ENCODE assay signal across 20 mouse cellular contexts in the genomic region with DNA sequence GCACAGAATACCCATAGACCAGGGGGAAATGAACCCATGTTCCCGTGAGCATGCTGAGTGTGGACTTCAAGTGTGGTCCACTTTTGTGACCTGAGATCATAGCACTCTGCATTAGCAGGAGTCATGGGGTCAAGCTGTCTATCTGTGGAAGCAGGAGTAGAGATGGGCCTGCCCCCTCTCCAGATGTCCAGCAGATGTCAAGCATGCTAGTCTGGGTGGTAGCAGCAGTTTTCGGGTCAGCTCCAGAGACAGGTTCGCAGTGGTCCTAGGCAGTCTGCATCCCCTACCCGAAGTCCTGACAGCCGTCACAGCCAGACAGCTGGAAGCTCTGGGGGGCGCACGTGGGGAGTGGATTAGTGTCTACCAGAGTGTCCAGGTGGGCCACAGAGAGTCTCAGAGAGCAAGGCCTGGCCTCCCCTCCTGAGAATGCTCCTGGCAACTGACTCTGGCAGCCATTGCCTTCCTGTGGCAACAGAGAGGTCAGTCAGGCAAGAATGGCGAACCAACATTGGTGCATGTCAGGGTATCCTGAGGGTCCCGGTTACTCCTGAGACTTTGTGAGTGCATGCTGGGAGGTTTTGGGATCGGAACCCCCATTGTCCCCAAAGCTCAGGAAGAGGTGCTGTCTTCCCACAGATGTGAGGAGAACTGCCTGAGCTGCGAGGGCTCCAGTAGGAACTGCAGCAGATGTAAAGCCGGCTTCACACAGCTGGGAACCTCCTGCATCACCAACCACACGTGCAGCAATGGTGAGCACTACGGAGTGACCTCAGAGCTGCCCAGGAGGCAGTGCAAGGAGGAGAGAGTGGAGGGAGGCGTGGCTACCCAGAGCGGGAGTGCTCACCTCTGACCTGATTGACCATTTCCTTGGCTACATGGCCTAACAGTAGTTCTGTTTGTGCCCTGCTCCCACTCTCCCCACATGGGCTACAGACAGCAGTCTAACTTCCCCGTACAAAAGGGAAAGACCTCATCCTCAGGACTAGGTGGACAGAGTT. TPM values are rescaled to one million over a fixed set of nuclear protein-coding genes. Genes with fewer than 3 reads are reported as not detected.
DNase-seq lines count a peak whose midpoint lies in the region; ATAC-seq and TF ChIP-seq lines count a peak whose summit lies in the region.
"Had no signal": no experiment of that assay in that cellular context is flagged by ENCODE, and none has a peak within 500 bp of the region (broad histone marks: within the 10 kb centered on the region; RNA-seq: fewer than 3 reads in every experiment).

No protein-coding gene starts in this region.

- no peaks in the 10 kb centered on the region for H3K27me3 ChIP-seq in intestine, postnatal 0 days (replicated peaks; ENCODE audit: control insufficient read depth, insufficient read depth, low read length)
- H3K27me3 ChIP-seq in intestine, embryonic 16.5 days (replicated peaks; ENCODE audit: control insufficient read depth, insufficient read depth, low read length), result no peaks in the 10 kb centered on the region
- no peaks in the 10 kb centered on the region for H3K27me3 ChIP-seq in liver, postnatal 0 days (ENCODE audit: insufficient read depth, low read length)

- no peaks in the 10 kb centered on the region for H3K36me3 ChIP-seq in intestine, postnatal 0 days (ENCODE audit: control insufficient read depth, insufficient read depth)
- no peaks in the 10 kb centered on the region for H3K36me3 ChIP-seq in intestine, embryonic 16.5 days (ENCODE audit: control insufficient read depth, insufficient read depth, low read length)
- H3K36me3 ChIP-seq in liver, postnatal 0 days (replicated peaks; ENCODE audit: insufficient read depth, low read length), result no peaks in the 10 kb centered on the region

- H3K9ac ChIP-seq in intestine, postnatal 0 days (ENCODE audit: low read depth, low read length), result no peak overlapping the region
- H3K9ac ChIP-seq in intestine, embryonic 16.5 days (ENCODE audit: low read depth, low read length), result no peak overlapping the region
- no peak overlapping the region for H3K9ac ChIP-seq in liver, postnatal 0 days (replicated peaks)

- no peak overlapping the region for H3K4me2 ChIP-seq in intestine, postnatal 0 days (replicated peaks; ENCODE audit: low read depth)
- H3K4me2 ChIP-seq in intestine, embryonic 16.5 days (ENCODE audit: low read depth, low read length), result no peak overlapping the region
- H3K4me2 ChIP-seq in liver, postnatal 0 days (ENCODE audit: low read depth, low read length), result no peak overlapping the region

- TF ChIP-seq CTCF in intestine, postnatal 0 days (IDR thresholded peaks at IDR 0.05; ENCODE audit: low read depth), result no peak
- TF ChIP-seq CTCF in liver, postnatal 0 days (IDR thresholded peaks at IDR 0.05; ENCODE audit: low read depth), result no peak

- no peaks in the 10 kb centered on the region for H3K9me3 ChIP-seq in intestine, postnatal 0 days (ENCODE audit: control insufficient read depth)
- no peaks in the 10 kb centered on the region for H3K9me3 ChIP-seq in intestine, embryonic 16.5 days (ENCODE audit: control insufficient read depth, low read length)
- no peaks in the 10 kb centered on the region for H3K9me3 ChIP-seq in liver, postnatal 0 days (ENCODE audit: low read length)

- 60% methylated on average over 17 of the region's 17 CpGs for WGBS in intestine, postnatal 0 days
- 56% methylated on average over 17 of the region's 17 CpGs for WGBS in intestine, embryonic 16.5 days
- 53% methylated on average over 17 of the region's 17 CpGs for WGBS in liver, postnatal 0 days (ENCODE audit: insufficient replicate concordance)

- TF ChIP-seq EP300 in liver, postnatal 0 days (IDR thresholded peaks at IDR 0.05; ENCODE audit: low read depth), result no peak

- no peaks in the 10 kb centered on the region for H3K4me1 ChIP-seq in intestine, postnatal 0 days (replicated peaks; ENCODE audit: control insufficient read depth, insufficient read depth, low read length)
- H3K4me1 ChIP-seq in intestine, embryonic 16.5 days (ENCODE audit: control insufficient read depth, insufficient read depth, low read length), result no peaks in the 10 kb centered on the region
- no peaks in the 10 kb centered on the region; the same call in 1 of the 2 replicates for H3K4me1 ChIP-seq in liver, postnatal 0 days (ENCODE audit: insufficient read depth)

- H3K4me3 ChIP-seq in intestine, postnatal 0 days (ENCODE audit: low read depth, low read length), result no peak overlapping the region
- H3K4me3 ChIP-seq in intestine, embryonic 16.5 days (ENCODE audit: low read length), result no peak overlapping the region
- no peak overlapping the region for H3K4me3 ChIP-seq in liver, postnatal 0 days (ENCODE audit: low read depth, low read length)

- 0 out of 2 replicates have a peak, but pooled peaks have one; percentile 31 for ATAC-seq in intestine, postnatal 0 days
- ATAC-seq in intestine, embryonic 16.5 days, result no peak
- ATAC-seq in liver, postnatal 0 days, result peak; percentile 89

- peak; percentile 29 for DNase-seq in adipocyte (ENCODE audit: low spot score)
- peak; percentile 47 for DNase-seq in embryo, embryonic 11 days
- peak; percentile 41 for DNase-seq in liver, postnatal 0 days
- no peak for DNase-seq in gastrocnemius, postnatal 25 days
- DNase-seq in spleen, postnatal 10 days (ENCODE audit: low spot score in 2 of 2), result no peak
- no peak for DNase-seq in gastrocnemius, postnatal 4 days (ENCODE audit: low spot score in 2 of 2)
- DNase-seq: cerebellum, adult 18-20 months; kidney, postnatal 36 days; right cerebral cortex, postnatal 14 days; thymus, postnatal 25 days had no signal

- H3K27ac ChIP-seq in intestine, postnatal 0 days (ENCODE audit: low read depth, low read length), result no peak overlapping the region
- no peak overlapping the region for H3K27ac ChIP-seq in intestine, embryonic 16.5 days (ENCODE audit: low read length)
- H3K27ac ChIP-seq in liver, postnatal 0 days (ENCODE audit: low read depth), result no peak overlapping the region

RNA-seq across cellular contexts. Expression of gene Gm45213, which starts 3.8 kb away (rescaled TPM):
- not detected in 2 replicates for polyA plus RNA-seq in intestine, postnatal 0 days (2015; fragmentation: Nextera tagmentation; extraction: Ambion mirVana)
- polyA plus RNA-seq in intestine, embryonic 16.5 days (2015; fragmentation: Nextera tagmentation; extraction: Ambion mirVana), result not detected in 2 replicates
- not detected in 2 replicates for polyA plus RNA-seq in liver, postnatal 0 days (2015; fragmentation: Nextera tagmentation; extraction: Ambion mirVana)
- not detected for total RNA-seq in gastrocnemius, postnatal 25 days (2021)
- not detected for total RNA-seq in gastrocnemius, postnatal 4 days (2021)
- total RNA-seq: common myeloid progenitor, adult 5-6 weeks; heart, adult 8-10 months; heart, postnatal 25 days; layer of hippocampus, postnatal 14 days; left cerebral cortex, postnatal 36 days; megakaryocyte progenitor cell, adult 5-6 weeks; MEL had no signal
- polyA plus RNA-seq: stomach, embryonic 14.5 days had no signal

RNA-seq across cellular contexts. Expression of gene Snrpa1, which starts 11.6 kb away (rescaled TPM):
- 63.5 and 66.1 TPM in 2 replicates for polyA plus RNA-seq in intestine, postnatal 0 days (2015; fragmentation: Nextera tagmentation; extraction: Ambion mirVana)
- 137 and 156 TPM in 2 replicates for polyA plus RNA-seq in intestine, embryonic 16.5 days (2015; fragmentation: Nextera tagmentation; extraction: Ambion mirVana)
- polyA plus RNA-seq in liver, postnatal 0 days (2015; fragmentation: Nextera tagmentation; extraction: Ambion mirVana), result 45.0 and 47.6 TPM in 2 replicates
- 10 to 100 TPM; 17.6 to 19.0 TPM for total RNA-seq in gastrocnemius, postnatal 25 days (2021)
- 10 to 100 TPM; 31.4 to 36.8 TPM for total RNA-seq in gastrocnemius, postnatal 4 days (2021)

RNA-seq across cellular contexts. Expression of gene Selenos, which starts 32.2 kb away (rescaled TPM):
- polyA plus RNA-seq in intestine, postnatal 0 days (2015; fragmentation: Nextera tagmentation; extraction: Ambion mirVana), result 155 and 156 TPM in 2 replicates
- 129 and 138 TPM in 2 replicates for polyA plus RNA-seq in intestine, embryonic 16.5 days (2015; fragmentation: Nextera tagmentation; extraction: Ambion mirVana)
- 103 and 120 TPM in 2 replicates for polyA plus RNA-seq in liver, postnatal 0 days (2015; fragmentation: Nextera tagmentation; extraction: Ambion mirVana)
- total RNA-seq in gastrocnemius, postnatal 25 days (2021), result 10 to 100 TPM; 25.6 to 27.3 TPM
- total RNA-seq in gastrocnemius, postnatal 4 days (2021), result 10 to 100 TPM; 45.6 to 51.9 TPM

Comparison
In these comparisons a context has a peak if more than half of its experiments do, and no peak if none do; other contexts are left out.
1. DNase-seq: peak in adipocyte (single experiment), embryo, embryonic 11 days (single experiment) and liver, postnatal 0 days (single experiment); none in gastrocnemius, postnatal 25 days (single experiment), spleen, postnatal 10 days (0 of 2) and gastrocnemius, postnatal 4 days (0 of 2).